Mouse (Mus musculus) heart, postnatal 0 days (tissue): Measurements from ENCODE around the gene Dhdds. TPM values are rescaled to one million over a fixed set of nuclear protein-coding genes. Genes with fewer than 3 reads are reported as not detected.

Source experiments
- ATAC-seq: fragments of 200-750 bp; cut with Nextera tagmentation; 2 replicates; pipeline ENCODE4 v1.8.0; 2017; ENCODE audit warnings: low read depth, moderate number of reproducible peaks, moderate library complexity; ENCODE audit not compliant: insufficient read depth
- DNase-seq: peaks from one replicate; pipeline ENCODE4 v3.0.0-alpha.2; 2016; ENCODE audit warnings: low spot score
- H3K27ac ChIP-seq: fragments of 300-500 bp; sonication (generic); 2 replicates; pipeline ENCODE4 v1.5.1; 2014; ENCODE audit warnings: low read depth, mild to moderate bottlenecking
- H3K27me3 ChIP-seq: fragments of 300-500 bp; sonication (generic); 2 replicates; pipeline ENCODE4 v1.6.1; 2014; ENCODE audit warnings: low read length, mixed read lengths; ENCODE audit not compliant: control insufficient read depth, insufficient read depth
- H3K36me3 ChIP-seq: fragments of 300-500 bp; sonication (generic); replicated peaks from 2 replicates; pipeline ENCODE4 v1.6.1; 2014; ENCODE audit warnings: low read length, mixed read lengths; ENCODE audit not compliant: control insufficient read depth, insufficient read depth
- H3K4me1 ChIP-seq: fragments of 300-500 bp; sonication (generic); 2 replicates; pipeline ENCODE4 v1.6.1; 2014; ENCODE audit warnings: antibody characterized with exemption; ENCODE audit not compliant: control insufficient read depth, insufficient read depth
- H3K4me2 ChIP-seq: fragments of 300-500 bp; sonication (generic); 2 replicates; pipeline ENCODE4 v1.6.1; 2014; ENCODE audit warnings: low read depth, mild to moderate bottlenecking, low read length, moderate library complexity
- H3K4me3 ChIP-seq: fragments of 300-500 bp; sonication (generic); 2 replicates; pipeline ENCODE4 v1.5.1; 2014; ENCODE audit warnings: low read depth, low read length
- H3K9ac ChIP-seq: fragments of 300-500 bp; sonication (generic); replicated peaks from 2 replicates; pipeline ENCODE4 v1.6.1; 2014; ENCODE audit warnings: low read depth, low read length, mixed read lengths
- H3K9me3 ChIP-seq: fragments of 300-500 bp; sonication (generic); replicated peaks from 2 replicates; pipeline ENCODE4 v1.6.1; 2016; ENCODE audit warnings: low read length; ENCODE audit not compliant: control insufficient read depth
- CTCF ChIP-seq: IDR thresholded peaks from 2 replicates; pipeline ENCODE4 v1.5.1; 2016; ENCODE audit warnings: antibody characterized with exemption, control low read depth, low read depth
- EP300 ChIP-seq: IDR thresholded peaks from 2 replicates; pipeline ENCODE4 v1.6.1; 2016; ENCODE audit warnings: antibody characterized with exemption, low read depth
- WGBS: fragments of 180-500 bp; shearing (Covaris S2); extraction: QIAGEN DNeasy Blood & Tissue Kit; methylation state at CpG from one replicate; pipeline ENCODE4 v1.1.7; 2014; 5-methylcytosine and 5-hydroxymethylcytosine counted together
- polyA plus RNA-seq: library from polyadenylated mRNA; unstranded; fragments of >200 nt; fragmentation: Nextera tagmentation; extraction: Ambion mirVana; gene quantifications from 2 replicates; pipeline ENCODE4 v1.2.1, GENCODE M21; 2015
- total RNA-seq: library from RNA; depleted of rRNA; stranded (reverse); fragments of >200 nt; gene quantifications from 2 replicates; pipeline ENCODE4 v1.2.3, GENCODE M21; 2014; ENCODE audit warnings: low replicate concordance

Gene Dhdds
- total and polyA plus RNA-seq, 2 experiments from 2014 or later, result 25.8 to 38.4 TPM

- Histone ChIP-seq H3K4me1 (peaks cover 14% of the 10 kb centered on the region), H3K36me3 (peaks cover 49% of the 10 kb centered on the region), H3K9me3 (no peaks in the 10 kb centered on the region), H3K27ac (no peak overlapping the region), H3K4me3 (no peak overlapping the region), H3K4me2 (no peak overlapping the region), H3K27me3 (no peaks in the 10 kb centered on the region), H3K9ac (no peak overlapping the region)
- TF ChIP-seq CTCF (no peak), EP300 (no peak)
- WGBS, result 87% methylated on average over 13 of the region's 13 CpGs
- DNase-seq (no peak), ATAC-seq (no peak)
These were observed 17.8 kb downstream of the Dhdds start for GRCm38 (mm10) chr4:133982936-133983335.

GRCm38 (mm10) chr4:133980496-133980895 lies 20.2 kb downstream of the Dhdds start:
- Histone ChIP-seq H3K4me2 (peak overlapping the region; percentile 43), H3K4me3 (no peak overlapping the region), H3K9ac (no peak overlapping the region; the same call in 1 of the 2 replicates), H3K4me1 (peaks cover 14% of the 10 kb centered on the region), H3K36me3 (peaks cover 44% of the 10 kb centered on the region), H3K27ac (peak overlapping the region; percentile 88), H3K9me3 (no peaks in the 10 kb centered on the region), H3K27me3 (no peaks in the 10 kb centered on the region)
- WGBS, result 38% methylated on average over 5 of the region's 5 CpGs
- peak; percentile 79; the same call in 1 of the 2 replicates for TF ChIP-seq EP300
- TF ChIP-seq CTCF, result no peak
- DNase-seq (peak; percentile 86), ATAC-seq (peak; percentile 92)

- H3K27ac ChIP-seq, result no peak overlapping the region
- whole genome bisulfite sequencing, result 91% methylated on average over 10 of the region's 10 CpGs
- no peak overlapping the region for H3K4me2 ChIP-seq
- no peaks in the 10 kb centered on the region for H3K27me3 ChIP-seq
- H3K9ac ChIP-seq, result no peak overlapping the region
- DNase-seq (no peak), ATAC-seq (no peak)
- no peaks in the 10 kb centered on the region for H3K9me3 ChIP-seq
- peaks cover 42% of the 10 kb centered on the region for H3K36me3 ChIP-seq
- H3K4me3 ChIP-seq, result no peak overlapping the region
- H3K4me1 ChIP-seq, result peaks cover 14% of the 10 kb centered on the region
- TF ChIP-seq CTCF, result no peak
- no peak for TF ChIP-seq EP300
These were observed 22.6 kb downstream of the Dhdds start for GRCm38 (mm10) chr4:133978021-133978711.

GRCm38 (mm10) chr4:133971741-133972140 lies 29.0 kb downstream of the Dhdds start:
- no peaks in the 10 kb centered on the region for H3K27me3 ChIP-seq
- H3K4me3 ChIP-seq, result no peak overlapping the region
- peaks cover 15% of the 10 kb centered on the region for H3K36me3 ChIP-seq
- ATAC-seq (no peak), DNase-seq (no peak)
- no peak overlapping the region for H3K4me2 ChIP-seq
- no peaks in the 10 kb centered on the region for H3K9me3 ChIP-seq
- H3K4me1 ChIP-seq, result peaks cover under 1% of the 10 kb centered on the region; the same call in 1 of the 2 replicates
- WGBS, result 71% methylated on average over 8 of the region's 8 CpGs
- no peak overlapping the region for H3K27ac ChIP-seq
- H3K9ac ChIP-seq, result no peak overlapping the region
- TF ChIP-seq CTCF (no peak), EP300 (no peak)

GRCm38 (mm10) chr4:133970876-133971275 lies 29.8 kb downstream of the Dhdds start:
- no peak for TF ChIP-seq EP300
- no peak for TF ChIP-seq CTCF
- ATAC-seq (no peak), DNase-seq (no peak)
- Histone ChIP-seq H3K4me1 (peaks cover 8% of the 10 kb centered on the region), H3K27ac (no peak overlapping the region), H3K4me2 (no peak overlapping the region), H3K9me3 (no peaks in the 10 kb centered on the region), H3K4me3 (no peak overlapping the region), H3K9ac (no peak overlapping the region), H3K36me3 (peaks cover 7% of the 10 kb centered on the region), H3K27me3 (no peaks in the 10 kb centered on the region)
- 88% methylated on average over 13 of the region's 13 CpGs for WGBS

- Histone ChIP-seq H3K9ac (no peak overlapping the region), H3K4me3 (no peak overlapping the region), H3K36me3 (peaks cover 7% of the 10 kb centered on the region), H3K4me2 (no peak overlapping the region), H3K9me3 (no peaks in the 10 kb centered on the region), H3K27ac (no peak overlapping the region), H3K4me1 (peaks cover 8% of the 10 kb centered on the region), H3K27me3 (no peaks in the 10 kb centered on the region)
- WGBS, result 50% methylated on average over 4 of the region's 4 CpGs
- TF ChIP-seq CTCF (no peak), EP300 (no peak)
- ATAC-seq (no peak), DNase-seq (no peak)
These were observed 30.5 kb downstream of the Dhdds start for GRCm38 (mm10) chr4:133970196-133970595.
